Mouse (Mus musculus) right cerebral cortex, adult 18-20 months (tissue): Measurements from ENCODE around the gene Sdk1.
A peak's percentile ranks its signal among the peaks of the same experiment; 100 is the strongest.

Experiments used
- DNase-seq: peaks from one replicate; pipeline ENCODE4 v3.0.0; 2022; ENCODE audit warnings: mixed read lengths

Sdk1 gene

GRCm38 (mm10) chr5:141781142-141781541 is 539.9 kb downstream of the Sdk1 start:
- peak; percentile 5 for DNase-seq

GRCm38 (mm10) chr5:141782330-141782729 is 541.0 kb downstream of the Sdk1 start:
- no peak for DNase-seq

- no peak for DNase-seq
These were observed 542.2 kb downstream of the Sdk1 start for GRCm38 (mm10) chr5:141783516-141783915.

- DNase-seq, result no peak
These were observed 552.6 kb downstream of the Sdk1 start for GRCm38 (mm10) chr5:141793926-141794325.

- DNase-seq, result no peak
These were observed 582.6 kb downstream of the Sdk1 start for GRCm38 (mm10) chr5:141823823-141824330.

- DNase-seq, result no peak
These were observed 583.6 kb downstream of the Sdk1 start for GRCm38 (mm10) chr5:141824739-141825379.

GRCm38 (mm10) chr5:141835566-141835965 is 594.3 kb downstream of the Sdk1 start:
- no peak for DNase-seq

GRCm38 (mm10) chr5:141836892-141837455 is 595.7 kb downstream of the Sdk1 start:
- DNase-seq, result no peak

GRCm38 (mm10) chr5:141844701-141845100 is 603.4 kb downstream of the Sdk1 start:
- DNase-seq, result no peak

GRCm38 (mm10) chr5:141847686-141848085 is 606.4 kb downstream of the Sdk1 start:
- no peak for DNase-seq

- no peak for DNase-seq
These were observed 610.9 kb downstream of the Sdk1 start for GRCm38 (mm10) chr5:141852175-141852574.

- no peak for DNase-seq
These were observed 615.2 kb downstream of the Sdk1 start for GRCm38 (mm10) chr5:141856447-141856846.

- DNase-seq, result no peak
These were observed 616.5 kb downstream of the Sdk1 start for GRCm38 (mm10) chr5:141857781-141858180.

GRCm38 (mm10) chr5:141858406-141859160 is 617.3 kb downstream of the Sdk1 start:
- DNase-seq, result peak; percentile 8

- no peak for DNase-seq
These were observed 624.8 kb downstream of the Sdk1 start for GRCm38 (mm10) chr5:141866042-141866441.

- DNase-seq, result no peak
These were observed 632.5 kb downstream of the Sdk1 start for GRCm38 (mm10) chr5:141873751-141874150.

GRCm38 (mm10) chr5:141880661-141881060 is 639.4 kb downstream of the Sdk1 start:
- DNase-seq, result no peak

GRCm38 (mm10) chr5:141884111-141884647 is 642.9 kb downstream of the Sdk1 start:
- DNase-seq, result no peak

GRCm38 (mm10) chr5:141886006-141886405 is 644.7 kb downstream of the Sdk1 start:
- no peak for DNase-seq

- DNase-seq, result peak; percentile 3
These were observed 648.5 kb downstream of the Sdk1 start for GRCm38 (mm10) chr5:141889766-141890165.

- no peak for DNase-seq
These were observed 655.1 kb downstream of the Sdk1 start for GRCm38 (mm10) chr5:141896402-141896801.

GRCm38 (mm10) chr5:141897481-141897880 is 656.2 kb downstream of the Sdk1 start:
- DNase-seq, result no peak

- DNase-seq, result no peak
These were observed 658.5 kb downstream of the Sdk1 start for GRCm38 (mm10) chr5:141899751-141900150.
